Mouse (Mus musculus) hindbrain, postnatal 0 days (tissue): ENCODE results near the gene Omd. TPM values are rescaled to one million over a fixed set of nuclear protein-coding genes. Genes with fewer than 3 reads are reported as not detected.
"Not testable (repeated sequence)": the region's sequence is repeated elsewhere in the genome, so short reads cannot be mapped to it uniquely, and the experiment has no call there.

ENCODE experiments used
- ATAC-seq: fragments of 200-750 bp; cut with Nextera tagmentation; 2 replicates; pipeline ENCODE4 v1.8.0; 2017; ENCODE audit warnings: mild to moderate bottlenecking, moderate TSS enrichment, moderate library complexity
- DNase-seq: peaks from one replicate; pipeline ENCODE4 v3.0.0-alpha.2; 2015; ENCODE audit warnings: low spot score
- H3K27ac ChIP-seq: fragments of 300-500 bp; sonication (generic); 2 replicates; pipeline ENCODE4 v1.5.1; 2014; ENCODE audit warnings: mild to moderate bottlenecking
- H3K27me3 ChIP-seq: fragments of 300-500 bp; sonication (generic); 2 replicates; pipeline ENCODE4 v1.6.1; 2014; ENCODE audit warnings: low read length, mixed read lengths; ENCODE audit not compliant: insufficient read depth
- H3K36me3 ChIP-seq: fragments of 300-500 bp; sonication (generic); 2 replicates; pipeline ENCODE4 v1.6.1; 2014; ENCODE audit warnings: low read length, mixed read lengths; ENCODE audit not compliant: insufficient read depth
- H3K4me1 ChIP-seq: fragments of 300-500 bp; sonication (generic); 2 replicates; pipeline ENCODE4 v1.6.1; 2014; ENCODE audit warnings: antibody characterized with exemption, low read length, mixed read lengths; ENCODE audit not compliant: insufficient read depth
- H3K4me2 ChIP-seq: fragments of 300-500 bp; sonication (generic); 2 replicates; pipeline ENCODE4 v1.6.1; 2014; ENCODE audit warnings: low read depth, mild to moderate bottlenecking, low read length, moderate library complexity, mixed read lengths
- H3K4me3 ChIP-seq: fragments of 300-500 bp; sonication (generic); 2 replicates; pipeline ENCODE4 v1.5.1; 2014; ENCODE audit warnings: low read length
- H3K9ac ChIP-seq: fragments of 300-500 bp; sonication (generic); replicated peaks from 2 replicates; pipeline ENCODE4 v1.6.1; 2014; ENCODE audit warnings: mild to moderate bottlenecking, low read length, moderate library complexity, mixed read lengths
- H3K9me3 ChIP-seq: fragments of 300-500 bp; sonication (generic); 2 replicates; pipeline ENCODE4 v1.6.1; 2016; ENCODE audit warnings: low read length, mixed read lengths
- CTCF ChIP-seq: IDR thresholded peaks from 2 replicates; pipeline ENCODE4 v1.5.1; 2016; ENCODE audit warnings: antibody characterized with exemption, control low read depth, low read depth
- WGBS: fragments of 180-500 bp; shearing (Covaris S2); extraction: QIAGEN DNeasy Blood & Tissue Kit; methylation state at CpG from one replicate; pipeline ENCODE4 v1.1.7; 2014; 5-methylcytosine and 5-hydroxymethylcytosine counted together
- polyA plus RNA-seq: library from polyadenylated mRNA; unstranded; fragments of >200 nt; fragmentation: Nextera tagmentation; extraction: Ambion mirVana; gene quantifications from 2 replicates; pipeline ENCODE4 v1.2.1, GENCODE M21; 2015
- total RNA-seq: library from RNA; depleted of rRNA; stranded (reverse); fragments of >200 nt; gene quantifications from 2 replicates; pipeline ENCODE4 v1.2.3, GENCODE M21; 2014

Gene Omd
- total and polyA plus RNA-seq, 2 experiments from 2014 or later, result 1.4 TPM

- ATAC-seq (no peak), DNase-seq (peak; percentile 1)
- Histone ChIP-seq H3K4me3 (no peak overlapping the region), H3K4me1 (no peaks in the 10 kb centered on the region), H3K4me2 (no peak overlapping the region), H3K27ac (no peak overlapping the region), H3K9ac (no peak overlapping the region), H3K9me3 (no peaks in the 10 kb centered on the region), H3K36me3 (no peaks in the 10 kb centered on the region), H3K27me3 (no peaks in the 10 kb centered on the region)
- TF ChIP-seq CTCF, result no peak
- 91% methylated on average over 1 of the region's 1 CpGs for WGBS
These were observed 17.9 kb upstream of the Omd start for GRCm38 (mm10) chr13:49564347-49564746.

- H3K36me3 ChIP-seq, result no peaks in the 10 kb centered on the region
- 79% methylated on average over 3 of the region's 3 CpGs for WGBS
- H3K4me3 ChIP-seq, result no peak overlapping the region
- no peak overlapping the region for H3K4me2 ChIP-seq
- H3K9me3 ChIP-seq, result no peaks in the 10 kb centered on the region
- no peaks in the 10 kb centered on the region for H3K27me3 ChIP-seq
- no peak overlapping the region for H3K9ac ChIP-seq
- ATAC-seq (no peak), DNase-seq (no peak)
- TF ChIP-seq CTCF, result no peak
- H3K27ac ChIP-seq, result no peak overlapping the region
- no peaks in the 10 kb centered on the region for H3K4me1 ChIP-seq
These were observed 11.9 kb upstream of the Omd start for GRCm38 (mm10) chr13:49570371-49570770.

- Histone ChIP-seq H3K4me2 (no peak overlapping the region), H3K9me3 (no peaks in the 10 kb centered on the region), H3K4me3 (no peak overlapping the region), H3K9ac (no peak overlapping the region), H3K4me1 (no peaks in the 10 kb centered on the region), H3K27me3 (no peaks in the 10 kb centered on the region), H3K27ac (no peak overlapping the region), H3K36me3 (no peaks in the 10 kb centered on the region)
- DNase-seq (no peak), ATAC-seq (no peak)
- WGBS, result 95% methylated on average over 2 of the region's 2 CpGs
- no peak for TF ChIP-seq CTCF
These were observed 10.8 kb upstream of the Omd start for GRCm38 (mm10) chr13:49571418-49571817.

- Histone ChIP-seq H3K9me3 (no peaks in the 10 kb centered on the region), H3K36me3 (no peaks in the 10 kb centered on the region)
- TF ChIP-seq CTCF, result no peak
These were observed 1.6 kb downstream of the Omd start for GRCm38 (mm10) chr13:49583859-49584258.

GRCm38 (mm10) chr13:49584307-49585005 lies 2.2 kb downstream of the Omd start:
- ATAC-seq (no peak), DNase-seq (peak; percentile 43)
- Histone ChIP-seq H3K27me3 (no peaks in the 10 kb centered on the region), H3K4me3 (no peak overlapping the region), H3K9ac (no peak overlapping the region), H3K27ac (no peak overlapping the region), H3K9me3 (no peaks in the 10 kb centered on the region), H3K36me3 (no peaks in the 10 kb centered on the region), H3K4me1 (no peaks in the 10 kb centered on the region), H3K4me2 (no peak overlapping the region)
- TF ChIP-seq CTCF, result no peak
- WGBS, result 71% methylated on average over 8 of the region's 8 CpGs

More at GRCm38 (mm10) chr13:49583859-49584258, 1.6 kb downstream of the Omd start:
- Histone ChIP-seq H3K4me2 (no peak overlapping the region), H3K9ac (no peak overlapping the region), H3K4me3 (no peak overlapping the region), H3K4me1 (no peaks in the 10 kb centered on the region), H3K27me3 (no peaks in the 10 kb centered on the region), H3K27ac (no peak overlapping the region)
- DNase-seq, result no peak
- ATAC-seq, result no peak

GRCm38 (mm10) chr13:49586062-49586461 lies 3.8 kb downstream of the Omd start:
- no peaks in the 10 kb centered on the region for H3K36me3 ChIP-seq
- H3K4me1 ChIP-seq, result no peaks in the 10 kb centered on the region
- H3K9ac ChIP-seq, result no peak overlapping the region
- H3K27ac ChIP-seq, result no peak overlapping the region
- no peaks in the 10 kb centered on the region for H3K9me3 ChIP-seq
- 95% methylated on average over 6 of the region's 6 CpGs for WGBS
- no peak for TF ChIP-seq CTCF
- no peak for ATAC-seq
- no peaks in the 10 kb centered on the region for H3K27me3 ChIP-seq
- no peak overlapping the region for H3K4me3 ChIP-seq
- no peak for DNase-seq
- H3K4me2 ChIP-seq, result no peak overlapping the region

GRCm38 (mm10) chr13:49602541-49602940 lies 20.3 kb downstream of the Omd start:
- H3K4me2 ChIP-seq, H3K36me3 ChIP-seq, H3K9ac ChIP-seq, H3K4me3 ChIP-seq, H3K4me1 ChIP-seq, H3K27ac ChIP-seq, H3K27me3 ChIP-seq, H3K9me3 ChIP-seq, ATAC-seq, DNase-seq: not testable (repeated sequence)
- 39% methylated on average over 2 of the region's 2 CpGs for WGBS
